Mouse (Mus musculus): ENCODE results near the gene Hhipl2.
"Not testable (repeated sequence)": the region's sequence is repeated elsewhere in the genome, so short reads cannot be mapped to it uniquely, and the experiment has no call there.

- not testable (repeated sequence) for TF ChIP-seq CTCF, EP300 (IDR thresholded peaks at IDR 0.05; ENCODE audit: low read depth)
These were observed 30.6 kb upstream of the Hhipl2 start for GRCm38 (mm10) chr1:183387421-183387820.
